In the genomic region with DNA sequence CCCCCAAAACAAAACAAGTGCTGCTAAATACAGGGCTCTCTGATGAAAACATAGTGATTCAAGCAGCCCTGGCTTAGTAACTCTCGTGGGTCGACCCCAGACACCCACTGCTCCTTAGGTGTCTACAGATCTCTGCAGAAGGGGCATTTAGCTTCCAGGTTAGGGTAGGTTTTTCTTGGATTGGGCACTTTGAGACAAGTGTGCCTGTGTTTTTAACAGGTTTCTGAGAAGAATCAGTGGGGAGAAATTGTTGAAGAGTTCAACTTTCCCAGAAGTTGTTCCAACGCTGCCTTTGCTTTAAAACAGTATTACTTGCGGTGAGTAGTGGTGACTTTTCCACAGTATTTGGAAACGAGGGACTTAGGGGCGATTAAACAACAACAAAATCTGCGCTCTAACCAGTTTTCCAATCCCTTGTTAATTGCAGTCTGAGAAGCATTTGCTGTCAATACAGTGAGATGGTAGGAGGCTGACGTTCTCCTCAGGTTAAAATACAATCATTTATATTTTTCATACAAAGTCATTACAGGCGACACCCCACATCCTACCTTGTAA, we compare ENCODE assay signal across 8 mouse cellular contexts. TPM values are rescaled to one million over a fixed set of nuclear protein-coding genes. Genes with fewer than 3 reads are reported as not detected.
DNase-seq lines count a peak whose midpoint lies in the region; ATAC-seq and TF ChIP-seq lines count a peak whose summit lies in the region.

No protein-coding gene starts in this region.

- DNase-seq in left cerebral cortex, adult 2 months (ENCODE audit: extremely low spot score in 1 of 2, low spot score in 2 of 2): no peak
- DNase-seq in left cerebral cortex, adult 8-10 months (ENCODE audit: low spot score in 2 of 2): no peak
- DNase-seq in hindbrain, postnatal 0 days (ENCODE audit: low spot score): no peak
- no peak for DNase-seq in kidney, postnatal 10 days
- no peak for DNase-seq in left cerebral cortex, postnatal 10 days (ENCODE audit: extremely low spot score in 1 of 2, low spot score in 2 of 2)

- peak overlapping the region; percentile 71 for H3K4me2 ChIP-seq in hindbrain, postnatal 0 days (ENCODE audit: low read depth, low read length)
- H3K4me2 ChIP-seq in neural tube, embryonic 12.5 days (replicated peaks): peak overlapping the region; percentile 83

- peak overlapping the region; percentile 88 for H3K27ac ChIP-seq in left cerebral cortex, adult 2 months
- H3K27ac ChIP-seq in brown adipose tissue, adult 24 weeks (replicated peaks; ENCODE audit: low read depth, low read length): peak overlapping the region; percentile 88
- peak overlapping the region; percentile 100 for H3K27ac ChIP-seq in hindbrain, postnatal 0 days
- peak overlapping the region; percentile 100 for H3K27ac ChIP-seq in neural tube, embryonic 12.5 days

- no peaks in the 10 kb centered on the region for H3K27me3 ChIP-seq in hindbrain, postnatal 0 days (ENCODE audit: insufficient read depth, low read length)
- no peaks in the 10 kb centered on the region for H3K27me3 ChIP-seq in neural tube, embryonic 12.5 days (replicated peaks)

- WGBS in hindbrain, postnatal 0 days: 4% methylated on average over 9 of the region's 9 CpGs
- 7% methylated on average over 9 of the region's 9 CpGs for WGBS in neural tube, embryonic 12.5 days

- H3K4me1 ChIP-seq in brown adipose tissue, adult 24 weeks (ENCODE audit: control insufficient read depth, insufficient read depth, insufficient read length, low read length): peaks cover 5% of the 10 kb centered on the region; the same call in 1 of the 2 replicates
- H3K4me1 ChIP-seq in hindbrain, postnatal 0 days (ENCODE audit: insufficient read depth, low read length): 0 out of 2 replicates have a peak, but pooled peaks cover 3% of the 10 kb centered on the region
- peaks cover 11% of the 10 kb centered on the region for H3K4me1 ChIP-seq in neural tube, embryonic 12.5 days

- intact Hi-C loops in left cerebral cortex, adult 2 months (cut with DNase I): loop anchor here (5.0 kb wide), 2 partner anchors 408 to 527 kb away; partner anchors contain the start of gene Slc38a2
- intact Hi-C loops in left cerebral cortex, postnatal 10 days (cut with DNase I): loop anchor here (10.0 kb wide), 4 partner anchors 274 to 524 kb away; partner anchors contain the start of gene Ano6

- peak overlapping the region; percentile 100 for H3K9ac ChIP-seq in hindbrain, postnatal 0 days (replicated peaks; ENCODE audit: low read length)
- peak overlapping the region; percentile 99 for H3K9ac ChIP-seq in neural tube, embryonic 12.5 days

- peak overlapping the region; percentile 72 for H3K4me3 ChIP-seq in left cerebral cortex, adult 2 months
- peak overlapping the region; percentile 96 for H3K4me3 ChIP-seq in brown adipose tissue, adult 24 weeks (ENCODE audit: insufficient read depth, low read depth, low read length)
- H3K4me3 ChIP-seq in hindbrain, postnatal 0 days (ENCODE audit: low read length): peak overlapping the region; percentile 95
- peak overlapping the region; percentile 93 for H3K4me3 ChIP-seq in neural tube, embryonic 12.5 days

- H3K9me3 ChIP-seq in hindbrain, postnatal 0 days (ENCODE audit: low read length): no peaks in the 10 kb centered on the region
- H3K9me3 ChIP-seq in neural tube, embryonic 12.5 days: no peaks in the 10 kb centered on the region

- no peaks in the 10 kb centered on the region for H3K36me3 ChIP-seq in hindbrain, postnatal 0 days (ENCODE audit: insufficient read depth, low read length)
- no peaks in the 10 kb centered on the region for H3K36me3 ChIP-seq in neural tube, embryonic 12.5 days

- TF ChIP-seq CTCF in left cerebral cortex, adult 2 months (IDR thresholded peaks at IDR 0.05): no peak
- no peak for TF ChIP-seq CTCF in hindbrain, postnatal 0 days (IDR thresholded peaks at IDR 0.05; ENCODE audit: low read depth)

- no peak for ATAC-seq in hindbrain, postnatal 0 days
- ATAC-seq in neural tube, embryonic 12.5 days (ENCODE audit: low FRiP score, low read depth): no peak
- ATAC-seq in frontal cortex, adult (ENCODE audit: low TSS enrichment): no peak

RNA-seq across cellular contexts. Expression of gene Arid2, which starts 1.6 kb away (rescaled TPM):
- 10 to 100 TPM; 30.3 to 35.3 TPM for total RNA-seq in left cerebral cortex, adult 2 months (2021)
- total RNA-seq in left cerebral cortex, adult 8-10 months (2022): 10 to 100 TPM; 28.3 to 35.3 (median 31.5) TPM
- 6.7 and 7.4 TPM in 2 replicates for polyA plus RNA-seq in brown adipose tissue, adult 24 weeks (2012; ENCODE audit: insufficient read depth, insufficient read length, missing spikeins)
- 35.0 and 38.4 TPM in 2 replicates for total RNA-seq in hindbrain, postnatal 0 days (2014; rRNA removed)
- polyA plus RNA-seq in hindbrain, postnatal 0 days (2015; fragmentation: Nextera tagmentation; extraction: Ambion mirVana): 11.2 and 11.5 TPM in 2 replicates
- 32.1 and 32.4 TPM in 2 replicates for polyA plus RNA-seq in neural tube, embryonic 12.5 days (2016; fragmentation: Nextera tagmentation; extraction: Ambion mirVana)
- 10 to 100 TPM; 44.1 to 44.9 TPM for total RNA-seq in left cerebral cortex, postnatal 10 days (2021)
